Mouse (Mus musculus) embryo, embryonic 11.5 days (tissue): ENCODE measurements at regions not wholly inside any gene's neighbourhood (a gene's known extent, or its start where the extent isn't known, plus 50 kb on each side); places are given as distances from the start of the nearest gene placed in this dataset.

Experiments used
- DNase-seq: peaks from one replicate; pipeline ENCODE4 v3.0.0-alpha.2; 2012; ENCODE audit warnings: low read depth, low spot score

- no peak for DNase-seq
These were observed 782.0 kb upstream of the Celf2 start for GRCm38 (mm10) chr2:8291357-8291756.

GRCm38 (mm10) chr2:8287403-8287802 is 778.0 kb upstream of the Celf2 start:
- no peak for DNase-seq

DNA sequence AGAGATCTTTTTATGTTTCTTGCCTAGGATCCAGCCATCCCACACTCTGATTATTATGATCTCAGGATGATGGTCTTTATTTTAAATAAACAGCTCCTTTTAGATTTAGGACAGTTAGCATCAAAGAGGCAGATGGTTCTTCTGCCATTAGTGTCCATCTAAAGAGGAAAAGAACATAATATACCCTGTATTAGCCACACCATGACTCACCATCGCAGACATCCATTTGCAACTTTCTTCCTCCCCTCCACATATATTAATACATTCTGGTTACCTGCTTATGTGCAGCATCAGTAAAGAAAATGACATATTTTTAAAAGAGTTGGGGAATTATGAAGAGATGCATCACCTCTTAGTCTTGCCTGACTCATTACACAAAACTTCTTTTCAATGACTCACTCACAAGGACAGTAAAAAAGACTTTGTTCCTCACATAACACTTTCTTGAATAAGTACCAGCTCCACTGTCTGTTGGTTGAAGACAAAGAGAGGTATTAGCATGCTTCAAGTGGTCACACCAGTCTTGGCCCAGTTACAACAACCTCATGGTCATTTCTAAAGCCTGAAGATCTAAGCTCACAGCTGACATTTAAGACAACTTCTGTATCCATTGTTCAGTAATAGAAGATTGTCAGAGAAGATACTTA is 766.9 kb upstream of the Celf2 start:
- DNase-seq: no peak
